Mouse (Mus musculus): ENCODE measurements around the gene Sprr2a2. TPM values are rescaled to one million over a fixed set of nuclear protein-coding genes. Genes with fewer than 3 reads are reported as not detected.
A peak's percentile ranks its signal among the peaks of the same experiment; 100 is the strongest.
"Not testable (repeated sequence)": the region's sequence is repeated elsewhere in the genome, so short reads cannot be mapped to it uniquely, and the experiment has no call there.

Gene Sprr2a2
- total RNA-seq, 2 experiments from 2014 or later = not detected

DNA sequence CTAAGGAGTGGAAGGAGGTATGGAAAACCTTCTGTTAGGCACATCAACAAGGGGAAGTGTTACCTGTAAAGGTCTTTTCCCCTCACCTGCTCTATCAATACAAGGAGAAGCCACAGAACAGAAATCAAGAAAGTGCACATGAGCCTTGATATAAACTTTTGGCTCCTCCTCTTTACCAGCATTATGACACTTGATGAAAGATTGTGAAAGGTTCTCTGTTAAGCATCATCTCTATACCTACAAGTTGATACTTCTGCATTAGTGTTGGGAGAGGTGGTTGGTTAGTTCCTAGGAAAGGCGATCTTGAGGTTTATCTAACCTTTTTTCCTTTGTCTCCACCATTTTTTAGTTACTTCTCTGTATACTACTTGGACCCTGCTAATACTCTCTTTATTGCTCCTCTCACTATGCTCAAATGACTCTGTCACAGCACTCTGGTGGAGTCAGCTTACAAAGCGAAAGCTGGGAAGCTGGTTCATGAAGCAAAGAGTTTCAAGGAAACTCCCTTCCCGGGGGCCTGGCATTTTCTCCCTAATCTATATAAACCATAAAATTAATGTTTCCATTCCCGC, 55.8 kb downstream of the Sprr2a2 start:
- 0 out of 2 replicates have a peak, but pooled peaks have one; percentile 14 for ATAC-seq (replicated peaks; ENCODE audit: low FRiP score, low TSS enrichment, poor library complexity, severe bottlenecking)

GRCm38 (mm10) chr3:92273504-92273903, 57.8 kb downstream of the Sprr2a2 start:
- not testable (repeated sequence) for ATAC-seq (replicated peaks; ENCODE audit: low FRiP score, low TSS enrichment, poor library complexity, severe bottlenecking)

DNA sequence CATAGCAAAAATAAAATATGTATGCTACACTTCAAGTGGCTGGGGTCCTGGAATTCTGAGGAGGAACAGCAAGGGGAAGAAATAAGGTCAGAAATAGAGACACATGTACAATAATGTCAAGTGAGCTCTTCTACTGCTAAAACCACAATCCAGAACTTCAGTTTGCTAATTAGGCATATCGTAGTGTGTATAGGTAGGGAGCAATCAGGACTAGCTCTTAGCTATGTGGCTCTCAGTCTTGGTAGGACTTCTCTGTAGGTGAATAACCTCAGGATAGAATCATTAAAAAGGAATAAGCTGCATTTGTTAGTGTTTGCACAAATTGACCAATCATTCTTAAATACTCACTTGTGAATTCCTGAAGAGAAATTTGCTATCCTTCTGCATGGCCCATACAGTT, 58.3 kb downstream of the Sprr2a2 start:
- ATAC-seq (replicated peaks; ENCODE audit: low FRiP score, low TSS enrichment, poor library complexity, severe bottlenecking) = peak; percentile 53; the same call in 1 of the 2 replicates

DNA sequence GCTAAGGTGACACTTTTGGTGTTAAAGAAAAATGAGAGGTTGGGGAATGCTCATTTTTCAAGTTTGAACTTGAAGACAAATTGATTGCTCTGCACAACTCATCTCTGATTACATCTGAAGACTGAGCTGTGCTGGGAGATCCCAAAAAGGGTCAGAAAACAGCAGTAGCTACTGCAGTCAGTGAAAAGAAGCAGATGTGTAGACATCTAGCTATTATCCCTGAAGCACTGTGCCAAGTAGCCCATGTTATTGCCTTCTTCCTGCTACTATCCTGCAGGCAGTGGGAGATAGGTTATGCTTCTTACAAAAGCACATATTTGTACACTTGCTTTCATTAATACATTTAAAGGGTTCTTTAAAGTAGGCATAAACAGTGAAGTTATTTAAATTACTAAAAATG, 63.9 kb downstream of the Sprr2a2 start:
- ATAC-seq (replicated peaks; ENCODE audit: low FRiP score, low TSS enrichment, poor library complexity, severe bottlenecking) = not testable (repeated sequence)

DNA sequence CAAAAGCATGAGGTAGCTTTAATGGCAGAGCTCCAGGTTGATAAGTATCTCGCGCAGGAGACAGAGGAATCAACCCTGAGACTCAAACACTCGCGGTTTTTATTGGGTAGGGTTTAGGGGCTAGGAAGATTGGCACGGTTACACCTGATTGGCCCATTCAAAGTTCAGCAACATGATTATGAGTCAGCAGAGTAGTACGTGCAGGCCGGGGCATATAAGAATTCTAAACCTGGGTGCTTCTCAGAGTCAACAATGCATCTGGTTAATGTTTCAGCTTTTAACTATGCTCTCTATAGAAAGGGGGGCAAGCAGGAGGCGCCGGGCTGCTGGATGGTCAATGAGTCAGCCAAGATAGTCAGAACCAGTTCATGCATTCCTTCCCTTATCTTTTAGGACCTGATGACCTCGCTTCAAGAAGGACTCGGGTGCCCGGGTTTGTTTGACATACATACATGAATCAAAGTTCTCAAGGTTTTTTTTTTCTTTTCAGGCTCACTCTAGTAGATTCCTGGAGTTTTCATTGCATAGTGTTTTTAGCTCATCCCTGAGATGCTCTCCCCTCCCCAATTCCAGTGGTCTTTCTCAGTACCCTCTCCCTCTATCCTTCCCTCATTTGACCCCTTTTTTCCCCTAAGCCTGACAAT, 65.4 kb downstream of the Sprr2a2 start:
- not testable (repeated sequence) for ATAC-seq (replicated peaks; ENCODE audit: low FRiP score, low TSS enrichment, poor library complexity, severe bottlenecking)

GRCm38 (mm10) chr3:92285101-92285500, 69.4 kb downstream of the Sprr2a2 start, which contains the start of gene Sprr2a3:
Sprr2a3 (plus strand) TSS chr3:92285417.
- not testable (repeated sequence) for ATAC-seq (replicated peaks; ENCODE audit: low FRiP score, low TSS enrichment, poor library complexity, severe bottlenecking)

GRCm38 (mm10) chr3:92288489-92288888, 72.8 kb downstream of the Sprr2a2 start:
- not testable (repeated sequence) for ATAC-seq (replicated peaks; ENCODE audit: low FRiP score, low TSS enrichment, poor library complexity, severe bottlenecking)

Other genes with a start within 250 kb of the Sprr2a2 start
- gene Pglyrp3, start 201.3 kb upstream of the Sprr2a2 start, total RNA-seq (2014; fragmentation: Nextera tagmentation) = not detected in 2 replicates
- gene Pglyrp3, start 201.3 kb upstream of the Sprr2a2 start, total RNA-seq (2017) = not detected in 2 replicates
- not detected in 2 replicates for gene Lor, start 132.8 kb upstream of the Sprr2a2 start, total RNA-seq (2014; fragmentation: Nextera tagmentation)
- not detected in 2 replicates for gene Lor, start 132.8 kb upstream of the Sprr2a2 start, total RNA-seq (2017)
- not detected in 2 replicates for gene Prr9, start 92.0 kb upstream of the Sprr2a2 start, total RNA-seq (2014; fragmentation: Nextera tagmentation)
- not detected in 2 replicates for gene Prr9, start 92.0 kb upstream of the Sprr2a2 start, total RNA-seq (2017)
- not detected in 2 replicates for gene Lelp1, start 73.2 kb upstream of the Sprr2a2 start, total RNA-seq (2014; fragmentation: Nextera tagmentation)
- not detected in 2 replicates for gene Lelp1, start 73.2 kb upstream of the Sprr2a2 start, total RNA-seq (2017)
- gene Sprr2a1, start 121 bp upstream of the Sprr2a2 start, total RNA-seq (2014; fragmentation: Nextera tagmentation) = not detected in 2 replicates
- gene Sprr2a1, start 121 bp upstream of the Sprr2a2 start, total RNA-seq (2017) = not detected in 2 replicates
- not detected in 2 replicates for gene Sprr2a3, start 69.5 kb downstream of the Sprr2a2 start, total RNA-seq (2014; fragmentation: Nextera tagmentation)
- gene Sprr2a3, start 69.5 kb downstream of the Sprr2a2 start, total RNA-seq (2017) = not detected in 2 replicates
- not detected in 2 replicates for gene Sprr2b, start 100.7 kb downstream of the Sprr2a2 start, total RNA-seq (2014; fragmentation: Nextera tagmentation)
- gene Sprr2b, start 100.7 kb downstream of the Sprr2a2 start, total RNA-seq (2017) = not detected in 2 replicates
- not detected in 2 replicates for gene Sprr2d, start 123.2 kb downstream of the Sprr2a2 start, total RNA-seq (2014; fragmentation: Nextera tagmentation)
- gene Sprr2d, start 123.2 kb downstream of the Sprr2a2 start, total RNA-seq (2017) = not detected in 2 replicates
- not detected in 2 replicates for gene Sprr2e, start 136.2 kb downstream of the Sprr2a2 start, total RNA-seq (2014; fragmentation: Nextera tagmentation)
- not detected in 2 replicates for gene Sprr2e, start 136.2 kb downstream of the Sprr2a2 start, total RNA-seq (2017)
- gene Sprr2f, start 149.3 kb downstream of the Sprr2a2 start, total RNA-seq (2014; fragmentation: Nextera tagmentation) = not detected in 2 replicates
- gene Sprr2f, start 149.3 kb downstream of the Sprr2a2 start, total RNA-seq (2017) = not detected in 2 replicates
- not detected in 2 replicates for gene Sprr2h, start 169.8 kb downstream of the Sprr2a2 start, total RNA-seq (2014; fragmentation: Nextera tagmentation)
- gene Sprr2h, start 169.8 kb downstream of the Sprr2a2 start, total RNA-seq (2017) = not detected in 2 replicates
- not detected in 2 replicates for gene Sprr2i, start 192.1 kb downstream of the Sprr2a2 start, total RNA-seq (2014; fragmentation: Nextera tagmentation)
- gene Sprr2i, start 192.1 kb downstream of the Sprr2a2 start, total RNA-seq (2017) = not detected in 2 replicates
- gene Sprr2j-ps, start 202.2 kb downstream of the Sprr2a2 start, total RNA-seq (2014; fragmentation: Nextera tagmentation) = not detected in 2 replicates
- gene Sprr2j-ps, start 202.2 kb downstream of the Sprr2a2 start, total RNA-seq (2017) = not detected in 2 replicates
- 4.8 and 16.6 TPM in 2 replicates for gene Gm9774, start 213.5 kb downstream of the Sprr2a2 start, total RNA-seq (2014; fragmentation: Nextera tagmentation)
- 1.1 and 3.6 TPM in 2 replicates for gene Gm9774, start 213.5 kb downstream of the Sprr2a2 start, total RNA-seq (2017)
- not detected in 2 replicates for gene Sprr2k, start 216.7 kb downstream of the Sprr2a2 start, total RNA-seq (2014; fragmentation: Nextera tagmentation)
- not detected in 2 replicates for gene Sprr2k, start 216.7 kb downstream of the Sprr2a2 start, total RNA-seq (2017)
- not detected in 2 replicates for gene Sprr1b, start 222.9 kb downstream of the Sprr2a2 start, total RNA-seq (2014; fragmentation: Nextera tagmentation)
- not detected in 2 replicates for gene Sprr1b, start 222.9 kb downstream of the Sprr2a2 start, total RNA-seq (2017)
- not detected in 2 replicates for gene Sprr3, start 242.8 kb downstream of the Sprr2a2 start, total RNA-seq (2014; fragmentation: Nextera tagmentation)
- not detected in 2 replicates for gene Sprr3, start 242.8 kb downstream of the Sprr2a2 start, total RNA-seq (2017)